Mouse (Mus musculus) bone marrow, adult 2 months (tissue): Measurements from ENCODE around the gene Olfr1367.

Experiments
- CTCF ChIP-seq: fragments of 200-500 bp; IDR thresholded peaks from 2 replicates; pipeline ENCODE4 v1.5.1; 2011; ENCODE audit warnings: low read length, control low read depth; ENCODE audit not compliant: control insufficient read depth, insufficient read depth
- POLR2A ChIP-seq: fragments of 200-500 bp; IDR thresholded peaks from 2 replicates; pipeline ENCODE4 v1.6.1; 2011; ENCODE audit warnings: low read depth, mild to moderate bottlenecking, control low read depth, low read length, borderline replicate concordance; ENCODE audit not compliant: control insufficient read depth

- TF ChIP-seq CTCF (no peak), POLR2A (no peak)
These were observed 17.0 kb downstream of the Olfr1367 start for GRCm38 (mm10) chr13:21363719-21364118.
